Mouse (Mus musculus) embryonic facial prominence, embryonic 15.5 days (tissue): ENCODE data around the gene Kiz. TPM values are rescaled to one million over a fixed set of nuclear protein-coding genes. Genes with fewer than 3 reads are reported as not detected.

Source experiments
- ATAC-seq: fragments of 200-750 bp; cut with Nextera tagmentation; 2 replicates; pipeline ENCODE4 v1.8.0; 2017; ENCODE audit warnings: low read depth, moderate TSS enrichment; ENCODE audit not compliant: insufficient number of reproducible peaks, low FRiP score, low TSS enrichment
- H3K27ac ChIP-seq: fragments of 300-500 bp; sonication (generic); replicated peaks from 2 replicates; pipeline ENCODE4 v1.5.1; 2015; ENCODE audit warnings: mild to moderate bottlenecking, inconsistent platforms
- H3K27me3 ChIP-seq: fragments of 300-500 bp; sonication (generic); 2 replicates; pipeline ENCODE4 v1.6.1; 2015; ENCODE audit warnings: inconsistent platforms
- H3K36me3 ChIP-seq: fragments of 300-500 bp; sonication (generic); 2 replicates; pipeline ENCODE4 v1.6.1; 2015; ENCODE audit warnings: mild to moderate bottlenecking, inconsistent platforms
- H3K4me1 ChIP-seq: fragments of 300-500 bp; sonication (generic); 2 replicates; pipeline ENCODE4 v1.6.1; 2015; ENCODE audit warnings: inconsistent platforms
- H3K4me2 ChIP-seq: fragments of 300-500 bp; sonication (generic); replicated peaks from 2 replicates; pipeline ENCODE4 v1.6.1; 2015; ENCODE audit warnings: mild to moderate bottlenecking, inconsistent platforms
- H3K4me3 ChIP-seq: fragments of 300-500 bp; sonication (generic); replicated peaks from 2 replicates; pipeline ENCODE4 v1.5.1; 2015; ENCODE audit warnings: mild to moderate bottlenecking, inconsistent platforms
- H3K9ac ChIP-seq: fragments of 300-500 bp; sonication (generic); 2 replicates; pipeline ENCODE4 v1.6.1; 2015; ENCODE audit warnings: inconsistent platforms
- H3K9me3 ChIP-seq: fragments of 300-500 bp; sonication (generic); replicated peaks from 2 replicates; pipeline ENCODE4 v1.6.1; 2016; ENCODE audit warnings: inconsistent platforms
- WGBS: fragments of 180-500 bp; shearing (Covaris S2); methylation state at CpG from one replicate; pipeline ENCODE4 v1.1.7; 2015; 5-methylcytosine and 5-hydroxymethylcytosine counted together
- polyA plus RNA-seq: library from polyadenylated mRNA; unstranded; fragments of >200 nt; fragmentation: Nextera tagmentation; extraction: Ambion mirVana; gene quantifications from 2 replicates; pipeline ENCODE4 v1.2.1, GENCODE M21; 2015

Kiz gene
- polyA plus RNA-seq, 1 experiment from 2014 or later = 32.8 TPM

- no peak for ATAC-seq
- Histone ChIP-seq H3K4me1 (peaks cover 10% of the 10 kb centered on the region; the same call in 1 of the 2 replicates), H3K4me2 (peak overlapping the region; percentile 56), H3K27ac (peak overlapping the region; percentile 100), H3K4me3 (peak overlapping the region; percentile 96), H3K36me3 (no peaks in the 10 kb centered on the region), H3K9me3 (no peaks in the 10 kb centered on the region), H3K9ac (peak overlapping the region; percentile 89; the same call in 1 of the 2 replicates), H3K27me3 (no peaks in the 10 kb centered on the region)
- WGBS = 16% methylated on average over 14 of the region's 15 CpGs
Observed at GRCm38 (mm10) chr2:147014101-147014886, 158.6 kb downstream of the Kiz start.

Other genes starting within 250 kb of the Kiz start
- 62.8 and 65.8 TPM in 2 replicates for gene Xrn2, start 157.1 kb downstream of the Kiz start, polyA plus RNA-seq
- gene Nkx2-4, start 229.6 kb downstream of the Kiz start, polyA plus RNA-seq = not detected in 2 replicates